Mouse (Mus musculus) MEL (cell line): ENCODE measurements at regions not wholly inside any gene's neighbourhood (a gene's known extent, or its start where the extent isn't known, plus 50 kb on each side); places are given as distances from the start of the nearest gene placed in this dataset.

Source experiments
- CHD2 ChIP-seq: IDR thresholded peaks from 2 replicates; pipeline ENCODE4 v1.6.1; 2011; ENCODE audit warnings: low read length, improper control_type of control experiment
- CTCF ChIP-seq, 3 experiments: IDR thresholded peaks in 2 of 3; conservative IDR thresholded peaks in 1 of 3; 2 replicates each; pipeline ENCODE4 v1.5.1; 2011 to 2012; ENCODE audit warnings: low read length in 3 of 3, low read depth in 2 of 3, mild to moderate bottlenecking in 2 of 3, improper control_type of control experiment in 1 of 3, inconsistent platforms in 1 of 3, mixed read lengths in 1 of 3, moderate library complexity in 1 of 3; ENCODE audit not compliant: control insufficient read depth in 1 of 3, insufficient read depth in 1 of 3, poor library complexity in 1 of 3, severe bottlenecking in 1 of 3
- GABPA ChIP-seq: IDR thresholded peaks from 2 replicates; pipeline ENCODE4 v1.6.1; 2012; ENCODE audit warnings: low read depth, mild to moderate bottlenecking, inconsistent platforms, low read length, improper control_type of control experiment, moderate library complexity
- POLR2AphosphoS2 ChIP-seq: IDR thresholded peaks from 2 replicates; pipeline ENCODE4 v1.6.1; 2011; ENCODE audit warnings: low read length, improper control_type of control experiment
- POLR2AphosphoS5 ChIP-seq: IDR thresholded peaks from 2 replicates; pipeline ENCODE4 v1.6.1; 2012; ENCODE audit warnings: low read depth, borderline replicate concordance, mild to moderate bottlenecking, inconsistent platforms, low read length, moderate library complexity, mixed read lengths
- RAD21 ChIP-seq: IDR thresholded peaks from 2 replicates; pipeline ENCODE4 v1.6.1; 2011; ENCODE audit warnings: mild to moderate bottlenecking, low read depth, low read length, improper control_type of control experiment
- USF1 ChIP-seq: IDR thresholded peaks from 2 replicates; pipeline ENCODE4 v1.6.1; 2014; ENCODE audit warnings: low read depth, mild to moderate bottlenecking, inconsistent platforms, low read length, improper control_type of control experiment, moderate library complexity

DNA sequence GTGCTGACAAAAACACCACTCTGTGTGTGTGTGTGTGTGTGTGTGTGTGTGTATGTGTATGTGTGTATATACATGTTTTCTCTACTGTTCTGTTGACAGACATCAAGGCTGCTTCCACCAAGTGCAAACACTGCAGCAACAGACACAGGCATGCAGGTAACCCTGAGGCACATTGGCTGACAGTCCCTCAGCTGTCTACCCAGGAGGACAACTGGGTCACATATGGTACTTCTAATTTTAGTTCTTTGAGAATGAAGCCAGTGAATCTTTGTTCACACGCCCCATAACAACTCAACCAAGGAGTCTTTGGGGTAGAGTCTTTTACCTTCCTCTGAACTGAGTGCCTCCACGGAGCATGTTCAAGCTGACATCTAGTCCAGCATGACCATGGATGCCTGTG lies 113.3 kb upstream of the Foxk1 start:
- no peak for TF ChIP-seq GABPA
- TF ChIP-seq CHD2 = no peak
- TF ChIP-seq CTCF (IDR thresholded peaks at IDR 0.05 in 2 of 3, conservative IDR thresholded peaks at IDR 0.05 in 1 of 3; ENCODE audit: control insufficient read depth in 1 of 3, insufficient read depth in 1 of 3, low read depth in 2 of 3, low read length in 3 of 3, poor library complexity in 1 of 3, severe bottlenecking in 1 of 3) = no peak
- no peak for TF ChIP-seq RAD21
- no peak for TF ChIP-seq POLR2AphosphoS5
- no peak for TF ChIP-seq USF1
- TF ChIP-seq POLR2AphosphoS2 = no peak
